Mouse (Mus musculus) hindbrain, embryonic 13.5 days (tissue): ENCODE measurements around the gene Bptf. TPM values are rescaled to one million over a fixed set of nuclear protein-coding genes. Genes with fewer than 3 reads are reported as not detected.
"Not testable (repeated sequence)": the region's sequence is repeated elsewhere in the genome, so short reads cannot be mapped to it uniquely, and the experiment has no call there.

ENCODE experiments used
- ATAC-seq: fragments of 200-750 bp; cut with Nextera tagmentation; 2 replicates; pipeline ENCODE4 v1.8.0; 2017; ENCODE audit warnings: moderate TSS enrichment; ENCODE audit not compliant: low FRiP score
- H3K27ac ChIP-seq: fragments of 300-500 bp; sonication (generic); 2 replicates; pipeline ENCODE4 v1.5.1; 2015; ENCODE audit warnings: inconsistent platforms, mild to moderate bottlenecking, moderate library complexity
- H3K27me3 ChIP-seq: fragments of 300-500 bp; sonication (generic); 2 replicates; pipeline ENCODE4 v1.6.1; 2015; ENCODE audit warnings: mild to moderate bottlenecking, inconsistent platforms
- H3K36me3 ChIP-seq: fragments of 300-500 bp; sonication (generic); 2 replicates; pipeline ENCODE4 v1.6.1; 2015; ENCODE audit warnings: mild to moderate bottlenecking, inconsistent platforms
- H3K4me1 ChIP-seq: fragments of 300-500 bp; sonication (generic); replicated peaks from 2 replicates; pipeline ENCODE4 v1.6.1; 2015; ENCODE audit warnings: inconsistent platforms
- H3K4me2 ChIP-seq: fragments of 300-500 bp; sonication (generic); 2 replicates; pipeline ENCODE4 v1.6.1; 2015; ENCODE audit warnings: inconsistent platforms, mild to moderate bottlenecking, moderate library complexity
- H3K4me3 ChIP-seq: fragments of 300-500 bp; sonication (generic); 2 replicates; pipeline ENCODE4 v1.5.1; 2015; ENCODE audit warnings: mild to moderate bottlenecking, inconsistent platforms
- H3K9ac ChIP-seq: fragments of 300-500 bp; sonication (generic); 2 replicates; pipeline ENCODE4 v1.6.1; 2015; ENCODE audit warnings: mild to moderate bottlenecking, inconsistent platforms
- H3K9me3 ChIP-seq: fragments of 300-500 bp; sonication (generic); 2 replicates; pipeline ENCODE4 v1.6.1; 2016; ENCODE audit warnings: inconsistent platforms
- WGBS: fragments of 180-500 bp; shearing (Covaris S2); methylation state at CpG from one replicate; pipeline ENCODE4 v1.1.7; 2015; 5-methylcytosine and 5-hydroxymethylcytosine counted together
- polyA plus RNA-seq: library from polyadenylated mRNA; unstranded; fragments of >200 nt; fragmentation: Nextera tagmentation; extraction: Ambion mirVana; gene quantifications from 2 replicates; pipeline ENCODE4 v1.2.1, GENCODE M21; 2015

The Bptf gene
- polyA plus RNA-seq, result 34.0 and 38.0 TPM in 2 replicates

- Histone ChIP-seq H3K27me3 (no peaks in the 10 kb centered on the region), H3K27ac (peak within 1 kb of the TSS; percentile 98), H3K4me2 (peak within 1 kb of the TSS; percentile 78), H3K9ac (peak within 1 kb of the TSS; percentile 97), H3K36me3 (no peaks in the 10 kb centered on the region), H3K4me3 (peak within 1 kb of the TSS; percentile 89), H3K9me3 (no peaks in the 10 kb centered on the region), H3K4me1 (peaks cover 32% of the 10 kb centered on the region)
- ATAC-seq, result peak; percentile 97
- under 1% methylated on average over 44 of the region's 94 CpGs for WGBS
These were observed at the start of gene Bptf for GRCm38 (mm10) chr11:107131749-107132421. Gene Bptf (minus strand): TSS chr11:107132127.

GRCm38 (mm10) chr11:107161215-107161614 lies 29.3 kb upstream of the Bptf start:
- no peak overlapping the region for H3K4me3 ChIP-seq
- peaks cover 4% of the 10 kb centered on the region; the same call in 1 of the 2 replicates for H3K9me3 ChIP-seq
- H3K9ac ChIP-seq, result no peak overlapping the region
- ATAC-seq, result no peak
- H3K27ac ChIP-seq, result no peak overlapping the region
- H3K4me2 ChIP-seq, result no peak overlapping the region
- H3K36me3 ChIP-seq, result peaks cover 19% of the 10 kb centered on the region
- WGBS, result 92% methylated on average over 4 of the region's 4 CpGs
- H3K27me3 ChIP-seq, result no peaks in the 10 kb centered on the region
- no peaks in the 10 kb centered on the region for H3K4me1 ChIP-seq

GRCm38 (mm10) chr11:107159034-107159433 lies 27.1 kb upstream of the Bptf start:
- no peak for ATAC-seq
- Histone ChIP-seq H3K4me1 (no peaks in the 10 kb centered on the region), H3K36me3 (peaks cover under 1% of the 10 kb centered on the region; the same call in 1 of the 2 replicates), H3K27ac (no peak overlapping the region), H3K27me3 (no peaks in the 10 kb centered on the region), H3K4me3 (no peak overlapping the region), H3K9ac (no peak overlapping the region), H3K9me3 (peaks cover 4% of the 10 kb centered on the region; the same call in 1 of the 2 replicates), H3K4me2 (no peak overlapping the region)
- WGBS, result 40% methylated on average over 1 of the region's 1 CpGs

- Histone ChIP-seq H3K27me3 (no peaks in the 10 kb centered on the region), H3K36me3 (no peaks in the 10 kb centered on the region), H3K4me2 (no peak overlapping the region), H3K27ac (no peak overlapping the region), H3K4me1 (no peaks in the 10 kb centered on the region), H3K9ac (no peak overlapping the region), H3K4me3 (no peak overlapping the region), H3K9me3 (peaks cover 4% of the 10 kb centered on the region; the same call in 1 of the 2 replicates)
- no peak for ATAC-seq
- WGBS, result 57% methylated on average over 5 of the region's 5 CpGs
These were observed 25.2 kb upstream of the Bptf start for GRCm38 (mm10) chr11:107156977-107157642.

GRCm38 (mm10) chr11:107155292-107155691 lies 23.4 kb upstream of the Bptf start:
- no peak overlapping the region for H3K9ac ChIP-seq
- no peak overlapping the region for H3K4me3 ChIP-seq
- ATAC-seq, result no peak
- no peak overlapping the region for H3K27ac ChIP-seq
- H3K36me3 ChIP-seq, result no peaks in the 10 kb centered on the region
- H3K4me1 ChIP-seq, result no peaks in the 10 kb centered on the region
- H3K9me3 ChIP-seq, result peaks cover 4% of the 10 kb centered on the region; the same call in 1 of the 2 replicates
- H3K27me3 ChIP-seq, result no peaks in the 10 kb centered on the region
- H3K4me2 ChIP-seq, result no peak overlapping the region
- WGBS, result 83% methylated on average over 5 of the region's 5 CpGs

- peaks cover 4% of the 10 kb centered on the region; the same call in 1 of the 2 replicates for H3K9me3 ChIP-seq
- H3K27me3 ChIP-seq, result no peaks in the 10 kb centered on the region
- no peaks in the 10 kb centered on the region for H3K4me1 ChIP-seq
- no peak overlapping the region for H3K9ac ChIP-seq
- no peak overlapping the region for H3K4me2 ChIP-seq
- H3K27ac ChIP-seq, result no peak overlapping the region
- no peak overlapping the region for H3K4me3 ChIP-seq
- no peaks in the 10 kb centered on the region for H3K36me3 ChIP-seq
- ATAC-seq, result no peak
- WGBS, result 84% methylated on average over 7 of the region's 7 CpGs
These were observed 22.5 kb upstream of the Bptf start for GRCm38 (mm10) chr11:107154431-107154830.

GRCm38 (mm10) chr11:107153645-107154044 lies 21.7 kb upstream of the Bptf start:
- no peak for ATAC-seq
- H3K27me3 ChIP-seq, result no peaks in the 10 kb centered on the region

GRCm38 (mm10) chr11:107151809-107152208 lies 19.9 kb upstream of the Bptf start:
- 72% methylated on average over 7 of the region's 7 CpGs for WGBS
- ATAC-seq, result no peak
- H3K36me3 ChIP-seq, result no peaks in the 10 kb centered on the region

More at GRCm38 (mm10) chr11:107153645-107154044, 21.7 kb upstream of the Bptf start:
- 77% methylated on average over 5 of the region's 5 CpGs for WGBS
- Histone ChIP-seq H3K36me3 (no peaks in the 10 kb centered on the region), H3K9me3 (no peaks in the 10 kb centered on the region), H3K4me3 (no peak overlapping the region), H3K27ac (no peak overlapping the region), H3K4me2 (no peak overlapping the region), H3K4me1 (no peaks in the 10 kb centered on the region), H3K9ac (no peak overlapping the region)

GRCm38 (mm10) chr11:107143956-107144355 lies 12.0 kb upstream of the Bptf start:
- not testable (repeated sequence) for H3K9ac ChIP-seq, H3K4me3 ChIP-seq, H3K4me1 ChIP-seq, H3K27me3 ChIP-seq, H3K27ac ChIP-seq, ATAC-seq, H3K4me2 ChIP-seq, H3K36me3 ChIP-seq, H3K9me3 ChIP-seq
- 95% methylated on average over 11 of the region's 11 CpGs for WGBS

More at GRCm38 (mm10) chr11:107151809-107152208, 19.9 kb upstream of the Bptf start:
- Histone ChIP-seq H3K4me3 (no peak overlapping the region), H3K9me3 (no peaks in the 10 kb centered on the region), H3K27ac (no peak overlapping the region), H3K4me2 (no peak overlapping the region), H3K27me3 (no peaks in the 10 kb centered on the region), H3K9ac (no peak overlapping the region), H3K4me1 (no peaks in the 10 kb centered on the region)

GRCm38 (mm10) chr11:107142382-107142781 lies 10.5 kb upstream of the Bptf start:
- no peak overlapping the region for H3K4me2 ChIP-seq
- ATAC-seq, result no peak
- H3K27ac ChIP-seq, result no peak overlapping the region
- no peaks in the 10 kb centered on the region for H3K9me3 ChIP-seq
- WGBS, result 91% methylated on average over 2 of the region's 2 CpGs
- no peaks in the 10 kb centered on the region for H3K27me3 ChIP-seq
- H3K4me1 ChIP-seq, result no peaks in the 10 kb centered on the region
- H3K9ac ChIP-seq, result no peak overlapping the region
- H3K36me3 ChIP-seq, result no peaks in the 10 kb centered on the region
- no peak overlapping the region for H3K4me3 ChIP-seq

GRCm38 (mm10) chr11:107140756-107141155 lies 8.8 kb upstream of the Bptf start:
- no peak overlapping the region for H3K4me3 ChIP-seq
- WGBS, result 19% methylated on average over 6 of the region's 6 CpGs
- no peak overlapping the region for H3K9ac ChIP-seq
- no peak overlapping the region for H3K4me2 ChIP-seq
- ATAC-seq, result no peak
- no peaks in the 10 kb centered on the region for H3K27me3 ChIP-seq
- H3K36me3 ChIP-seq, result no peaks in the 10 kb centered on the region
- H3K27ac ChIP-seq, result no peak overlapping the region
- H3K4me1 ChIP-seq, result no peaks in the 10 kb centered on the region
- H3K9me3 ChIP-seq, result no peaks in the 10 kb centered on the region

GRCm38 (mm10) chr11:107138633-107139032 lies 6.7 kb upstream of the Bptf start:
- Histone ChIP-seq H3K27ac (no peak overlapping the region), H3K4me3 (no peak overlapping the region), H3K36me3 (no peaks in the 10 kb centered on the region), H3K9ac (no peak overlapping the region), H3K4me2 (no peak overlapping the region), H3K9me3 (no peaks in the 10 kb centered on the region), H3K4me1 (no peaks in the 10 kb centered on the region), H3K27me3 (no peaks in the 10 kb centered on the region)
- 79% methylated on average over 3 of the region's 3 CpGs for WGBS
- no peak for ATAC-seq
